Mouse (Mus musculus) T-helper 1 cell (primary cell): ENCODE data around the gene Eif6.

Source experiments
- in situ Hi-C: fragments of 300-600 bp; cut with MboI, MseI; formaldehyde crosslinking; loops from one replicate; pipeline ENCODE4 v1.15.1; 2025; ENCODE audit warnings: high pct_unique_total_duplicates

Gene Eif6

GRCm38 (mm10) chr2:155792899-155793298 lies 33.8 kb downstream of the Eif6 start:
- in situ Hi-C loops: no loop called here

DNA sequence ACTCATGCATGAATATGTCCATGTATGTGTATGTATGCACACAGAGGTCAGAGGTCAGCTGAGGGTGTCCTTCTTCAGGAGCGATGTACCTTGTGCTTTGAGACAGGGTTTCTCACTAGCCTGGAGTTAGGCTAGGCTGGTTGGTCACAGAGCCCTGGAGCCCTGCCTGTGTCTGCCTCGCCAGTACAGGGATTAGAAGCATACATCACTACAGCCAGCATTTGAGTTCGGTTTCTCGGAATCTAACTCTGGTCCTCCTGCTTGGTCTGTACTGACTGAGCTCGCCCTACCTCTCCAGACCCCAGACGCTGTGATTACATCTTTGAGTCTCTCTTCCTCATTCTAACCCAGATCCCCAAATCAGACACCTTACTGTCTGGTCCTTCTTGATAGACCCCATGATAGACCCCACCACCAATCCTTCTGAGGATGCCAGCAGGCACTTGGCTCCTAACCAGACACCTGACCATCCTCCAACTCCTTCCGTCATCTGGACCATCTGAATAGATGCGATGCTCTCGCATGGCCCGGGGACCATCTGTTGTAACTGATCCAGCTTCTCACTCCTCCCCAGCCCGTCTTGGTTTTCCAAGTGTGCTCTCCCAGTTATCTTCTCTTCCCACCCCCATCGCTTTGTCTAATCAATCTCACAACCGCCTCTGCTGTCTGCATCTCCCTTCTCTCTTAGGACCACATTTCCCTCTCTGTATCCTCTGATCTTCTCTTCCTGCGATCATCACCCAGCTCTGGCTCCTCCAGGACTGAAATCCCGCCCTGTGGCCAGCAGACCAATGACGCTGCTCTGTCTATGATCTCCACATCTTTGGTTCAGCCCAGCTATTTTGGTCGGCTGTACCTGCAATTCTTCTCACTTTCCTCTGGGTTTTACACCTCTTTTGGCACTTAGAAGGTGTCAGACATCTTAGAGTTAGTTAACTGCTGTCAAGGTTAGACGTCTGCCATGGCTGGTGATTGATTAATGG lies 38.5 kb downstream of the Eif6 start:
- in situ Hi-C loops: no loop called here

- in situ Hi-C loops: no loop called here
Measured at GRCm38 (mm10) chr2:155786905-155787304, 39.8 kb downstream of the Eif6 start.

DNA sequence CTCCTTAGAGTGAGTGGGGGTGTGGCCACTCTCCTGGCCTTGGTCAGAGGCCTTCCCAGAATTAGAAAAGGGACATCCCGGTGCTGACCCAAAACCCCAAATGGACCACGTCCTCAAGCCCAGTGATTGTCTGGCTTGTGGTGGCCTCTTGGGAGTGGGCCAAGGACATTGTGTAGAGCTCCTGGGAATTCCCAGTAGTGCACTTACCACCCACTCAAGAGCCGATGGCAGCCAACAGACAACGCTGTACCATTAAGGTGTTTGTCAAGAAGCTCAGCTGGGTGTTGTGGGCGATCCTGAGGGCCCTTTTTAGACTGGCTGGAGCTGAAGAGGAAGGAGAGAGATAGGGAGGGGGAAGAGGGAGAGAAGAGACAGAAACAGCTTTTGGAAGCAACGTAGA lies 42.2 kb downstream of the Eif6 start:
- in situ Hi-C loops: no loop called here

DNA sequence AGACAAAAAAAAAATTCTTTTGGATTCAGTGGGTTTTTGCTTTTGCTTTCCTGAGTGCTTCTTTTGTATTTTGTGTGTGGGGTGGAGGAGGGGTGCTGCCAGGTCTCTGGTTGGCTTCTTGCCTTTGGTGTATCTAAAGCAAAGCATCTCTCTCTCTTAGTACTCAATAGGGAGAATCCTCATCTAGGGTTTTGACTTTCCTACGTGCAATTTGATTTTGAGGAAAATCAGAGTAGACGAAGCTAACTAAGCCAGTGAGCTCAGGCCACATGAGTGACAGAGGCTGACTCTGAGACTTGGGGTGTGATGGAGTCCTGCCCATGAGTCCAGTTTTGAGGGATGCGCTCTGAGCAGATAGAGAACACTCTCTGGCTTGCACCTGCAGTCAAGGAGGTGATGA lies 47.2 kb downstream of the Eif6 start:
- in situ Hi-C loops: no loop called here

- in situ Hi-C loops: no loop called here
Measured at GRCm38 (mm10) chr2:155779066-155779465, 47.7 kb downstream of the Eif6 start.

DNA sequence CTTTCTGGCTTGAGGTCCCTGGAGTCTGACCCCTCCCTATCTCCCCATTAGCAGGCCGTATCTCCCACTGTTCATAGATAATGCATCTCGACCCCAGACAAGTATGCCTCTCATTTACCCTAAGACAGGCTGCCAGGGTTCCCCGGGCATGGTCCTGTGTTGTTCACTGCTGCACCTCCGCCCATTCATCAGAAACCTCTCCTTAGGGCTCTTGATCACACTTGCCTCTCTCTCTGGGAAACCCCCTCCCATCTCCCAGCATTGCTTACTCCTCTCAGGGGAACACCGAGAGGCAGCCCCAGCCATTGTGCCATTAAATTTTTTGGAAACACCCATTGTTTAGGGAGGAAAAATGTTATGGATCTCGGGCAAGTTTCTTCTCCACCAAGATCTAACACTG lies 48.7 kb downstream of the Eif6 start:
- in situ Hi-C loops: no loop called here

- in situ Hi-C loops: no loop called here
Measured at GRCm38 (mm10) chr2:155777688-155777985, 49.1 kb downstream of the Eif6 start.

DNA sequence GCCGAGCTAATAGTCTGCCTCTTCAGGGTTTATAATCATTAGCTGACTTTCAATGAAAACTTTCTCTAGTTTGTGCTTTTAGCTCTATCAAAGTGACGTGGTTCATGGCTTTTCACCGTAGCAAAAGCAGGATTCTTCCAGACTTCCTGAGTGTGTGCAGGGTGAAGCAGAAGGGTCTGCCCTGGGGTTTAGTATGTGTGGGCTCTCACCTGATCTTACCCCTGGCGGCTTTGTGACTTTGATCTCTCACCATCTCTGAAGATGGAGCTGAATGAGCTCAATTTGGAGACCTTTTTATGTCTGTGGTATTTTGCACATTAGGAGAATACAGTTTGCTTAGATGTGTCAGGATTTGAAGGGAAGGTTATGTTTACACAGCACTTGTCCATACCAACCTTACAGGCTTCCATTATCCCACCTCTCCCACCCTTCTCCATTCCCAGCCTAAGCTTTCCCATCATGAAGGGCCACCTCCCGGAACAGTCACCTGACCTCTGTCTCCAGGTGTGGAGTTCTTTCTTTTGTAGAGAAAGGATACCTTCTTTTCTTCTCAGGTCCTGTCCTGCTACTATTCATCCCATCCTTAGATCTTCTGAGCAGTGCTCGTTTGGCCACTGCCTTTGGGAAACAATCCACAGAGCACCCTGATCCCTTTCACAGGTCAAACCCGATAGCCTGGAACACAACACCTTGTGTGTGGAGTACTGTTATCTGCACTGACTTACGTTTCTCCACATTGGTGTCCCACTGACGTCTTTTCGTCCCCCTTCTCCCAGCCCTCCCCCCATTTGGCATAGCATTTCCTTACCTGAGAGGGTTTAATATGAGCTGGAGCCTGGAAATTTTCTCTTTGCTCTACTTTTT lies 49.7 kb downstream of the Eif6 start:
- in situ Hi-C loops: no loop called here

- in situ Hi-C loops: no loop called here
Measured at GRCm38 (mm10) chr2:155775685-155776263, 51.0 kb downstream of the Eif6 start.

DNA sequence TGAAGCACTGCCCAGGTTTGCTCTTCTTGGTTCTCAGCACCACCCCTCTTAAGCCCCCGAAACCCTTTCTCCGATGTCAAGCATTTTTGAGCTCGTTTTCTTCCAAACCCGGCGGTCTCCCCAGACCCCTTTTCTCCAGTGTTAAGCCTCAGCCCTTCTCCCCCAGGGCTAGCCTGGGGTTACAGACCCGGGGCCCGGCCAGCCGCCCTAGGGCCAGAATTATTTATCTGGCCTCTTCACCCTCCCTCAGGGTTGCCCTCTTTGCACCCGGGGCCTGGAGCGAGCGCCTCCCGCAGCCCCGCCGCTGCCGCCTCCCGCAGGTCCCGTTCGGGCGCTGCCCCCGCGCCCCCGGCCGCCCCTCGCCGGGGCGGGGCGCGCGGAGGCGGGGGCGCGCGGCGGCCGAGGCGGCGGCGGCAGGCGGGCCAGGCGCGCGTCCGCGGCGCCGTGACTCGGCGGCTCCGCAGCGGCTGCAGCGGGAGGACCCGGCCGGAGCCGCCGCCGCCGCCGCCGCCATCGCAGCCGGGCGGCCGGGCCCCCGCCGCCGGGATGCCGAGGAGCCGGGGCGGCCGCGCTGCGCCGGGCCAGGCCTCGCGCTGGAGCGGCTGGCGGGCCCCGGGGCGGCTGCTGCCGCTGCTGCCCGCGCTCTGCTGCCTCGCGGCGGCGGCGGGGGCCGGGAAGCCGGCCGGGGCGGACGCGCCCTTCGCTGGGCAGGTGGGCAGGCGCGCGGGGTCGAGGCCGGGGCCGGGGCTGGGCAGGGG lies 51.6 kb downstream of the Eif6 start, which contains the start of gene Mmp24:
Gene Mmp24, plus strand, starts transcription at position 416 of the 758 bp plus-strand sequence.
- in situ Hi-C loops: loop anchor here (25.0 kb wide), 1 partner anchor 263 kb away; the partner anchor contains the start of genes Acss2 and Ggt7

- in situ Hi-C loops: loop anchor here (25.0 kb wide), 1 partner anchor 262 kb away; the partner anchor contains the start of genes Acss2 and Ggt7
Measured at GRCm38 (mm10) chr2:155774261-155774926, 52.3 kb downstream of the Eif6 start.

GRCm38 (mm10) chr2:155773664-155774063 lies 53.1 kb downstream of the Eif6 start:
- in situ Hi-C loops: loop anchor here (25.0 kb wide), 1 partner anchor 261 kb away; the partner anchor contains the start of genes Acss2 and Ggt7
